Mouse (Mus musculus): ENCODE measurements around the gene Jmjd1c. TPM values are rescaled to one million over a fixed set of nuclear protein-coding genes. Genes with fewer than 3 reads are reported as not detected.

The Jmjd1c gene
- total RNA-seq, 2 experiments from 2014 or later, result 85.6 to 90.5 TPM

GRCm38 (mm10) chr10:67204652-67205407 lies 108.9 kb downstream of the Jmjd1c start:
- intact Hi-C loops (cut with DNase I), result no loop called here

GRCm38 (mm10) chr10:67207931-67208330 lies 112.0 kb downstream of the Jmjd1c start:
- intact Hi-C loops (cut with DNase I), result no loop called here
- no peak for DNase-seq (ENCODE audit: low spot score in 2 of 2)

More at GRCm38 (mm10) chr10:67204652-67205407, 108.9 kb downstream of the Jmjd1c start:
- DNase-seq (ENCODE audit: low spot score in 2 of 2), result no peak

GRCm38 (mm10) chr10:67209916-67210675 lies 114.2 kb downstream of the Jmjd1c start:
- no peak for DNase-seq (ENCODE audit: low spot score in 2 of 2)
- intact Hi-C loops (cut with DNase I), result loop anchor here (10.0 kb wide), 1 partner anchor 305 kb away; no protein-coding TSS in a partner anchor

- no peak for DNase-seq (ENCODE audit: low spot score in 2 of 2)
- intact Hi-C loops (cut with DNase I), result loop anchor here (10.0 kb wide), 1 partner anchor 307 kb away; no protein-coding TSS in a partner anchor
Observed at GRCm38 (mm10) chr10:67212031-67212430, 116.1 kb downstream of the Jmjd1c start.

GRCm38 (mm10) chr10:67213720-67214119 lies 117.8 kb downstream of the Jmjd1c start:
- no peak for DNase-seq (ENCODE audit: low spot score in 2 of 2)
- intact Hi-C loops (cut with DNase I), result loop anchor here (10.0 kb wide), 1 partner anchor 309 kb away; no protein-coding TSS in a partner anchor

- intact Hi-C loops (cut with DNase I), result loop anchor here (10.0 kb wide), 1 partner anchor 310 kb away; no protein-coding TSS in a partner anchor
- no peak for DNase-seq (ENCODE audit: low spot score in 2 of 2)
Observed at GRCm38 (mm10) chr10:67215133-67215532, 119.2 kb downstream of the Jmjd1c start.

- no peak for DNase-seq (ENCODE audit: low spot score in 2 of 2)
- intact Hi-C loops (cut with DNase I), result loop anchor here (10.0 kb wide), 1 partner anchor 312 kb away; no protein-coding TSS in a partner anchor
Observed at GRCm38 (mm10) chr10:67216872-67217271, 120.9 kb downstream of the Jmjd1c start.

GRCm38 (mm10) chr10:67218873-67219565 lies 123.1 kb downstream of the Jmjd1c start:
- DNase-seq (ENCODE audit: low spot score in 2 of 2), result no peak
- intact Hi-C loops (cut with DNase I), result loop anchor here (10.0 kb wide), 1 partner anchor 314 kb away; no protein-coding TSS in a partner anchor

GRCm38 (mm10) chr10:67220251-67220650 lies 124.3 kb downstream of the Jmjd1c start:
- intact Hi-C loops (cut with DNase I), result no loop called here

GRCm38 (mm10) chr10:67221284-67221683 lies 125.4 kb downstream of the Jmjd1c start:
- intact Hi-C loops (cut with DNase I), result no loop called here
- DNase-seq (ENCODE audit: low spot score in 2 of 2), result no peak

More at GRCm38 (mm10) chr10:67220251-67220650, 124.3 kb downstream of the Jmjd1c start:
- DNase-seq (ENCODE audit: low spot score in 2 of 2), result no peak

GRCm38 (mm10) chr10:67223942-67224341 lies 128.0 kb downstream of the Jmjd1c start:
- intact Hi-C loops (cut with DNase I), result no loop called here
- no peak for DNase-seq (ENCODE audit: low spot score in 2 of 2)

- DNase-seq (ENCODE audit: low spot score in 2 of 2), result no peak
- intact Hi-C loops (cut with DNase I), result no loop called here
Observed at GRCm38 (mm10) chr10:67225528-67225927, 129.6 kb downstream of the Jmjd1c start.

- intact Hi-C loops (cut with DNase I), result no loop called here
- peak; percentile 52 to 70 for DNase-seq (ENCODE audit: low spot score in 2 of 2)
Observed at GRCm38 (mm10) chr10:67226109-67226508, 130.2 kb downstream of the Jmjd1c start.

- intact Hi-C loops (cut with DNase I), result no loop called here
- DNase-seq (ENCODE audit: low spot score in 2 of 2), result no peak
Observed at GRCm38 (mm10) chr10:67226543-67226942, 130.6 kb downstream of the Jmjd1c start.

GRCm38 (mm10) chr10:67230439-67230838 lies 134.5 kb downstream of the Jmjd1c start:
- intact Hi-C loops (cut with DNase I), result no loop called here
- no peak for DNase-seq (ENCODE audit: low spot score in 2 of 2)

GRCm38 (mm10) chr10:67247145-67247544 lies 151.2 kb downstream of the Jmjd1c start:
- intact Hi-C loops (cut with DNase I), result no loop called here
- DNase-seq (ENCODE audit: low spot score in 2 of 2), result peak; percentile 63 to 75

- peak; percentile 31 to 55 for DNase-seq (ENCODE audit: low spot score in 2 of 2)
- intact Hi-C loops (cut with DNase I), result no loop called here
Observed at GRCm38 (mm10) chr10:67249486-67249885, 153.6 kb downstream of the Jmjd1c start.

- intact Hi-C loops (cut with DNase I), result no loop called here
- peak in 1 of 2 experiments; percentile 53 for DNase-seq (ENCODE audit: low spot score in 2 of 2)
Observed at GRCm38 (mm10) chr10:67250846-67251245, 154.9 kb downstream of the Jmjd1c start.

- intact Hi-C loops (cut with DNase I), result no loop called here
- DNase-seq (ENCODE audit: low spot score in 2 of 2), result no peak
Observed at GRCm38 (mm10) chr10:67252353-67252752, 156.4 kb downstream of the Jmjd1c start.

- DNase-seq (ENCODE audit: low spot score in 2 of 2), result no peak
- intact Hi-C loops (cut with DNase I), result no loop called here
Observed at GRCm38 (mm10) chr10:67253115-67253514, 157.2 kb downstream of the Jmjd1c start.
